Mouse (Mus musculus): ENCODE measurements around the gene Gm21117. TPM values are rescaled to one million over a fixed set of nuclear protein-coding genes. Genes with fewer than 3 reads are reported as not detected.
"Not testable (repeated sequence)": the region's sequence is repeated elsewhere in the genome, so short reads cannot be mapped to it uniquely, and the experiment has no call there.

Gene Gm21117
- polyA plus RNA-seq (2016; fragmentation: Nextera tagmentation; extraction: Ambion mirVana): not detected in 2 replicates

DNA sequence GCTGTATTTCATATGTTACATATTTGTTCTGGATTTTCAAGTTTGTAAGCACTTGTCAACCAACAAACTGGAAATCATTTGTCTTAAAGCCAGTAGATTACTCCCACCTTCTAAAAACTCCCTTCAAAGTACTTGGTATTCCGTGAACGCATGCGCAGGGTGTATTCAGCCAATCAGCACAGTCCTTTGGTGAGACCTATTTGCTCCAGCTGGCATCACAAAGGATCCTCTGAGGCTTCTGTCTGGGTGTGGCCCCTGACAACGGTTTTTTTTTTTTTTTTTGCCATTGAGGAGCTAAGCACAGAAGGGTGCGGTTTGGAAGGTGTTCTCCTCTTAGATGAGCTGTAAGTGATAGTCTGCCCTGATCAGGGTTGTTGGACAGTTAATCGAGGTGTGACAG is at the start of gene Gm21117:
Gene Gm21117 (plus strand): TSS at position 301 of the 400 bp plus-strand sequence.
- DNase-seq (ENCODE audit: low spot score); H3K27me3 ChIP-seq (ENCODE audit: insufficient read depth, poor library complexity, severe bottlenecking): not testable (repeated sequence)
- WGBS: no CpG with 5 or more reads among the region's 6 CpGs

More for the DNA sequence above, at the start of gene Gm21117:
- H3K36me3 ChIP-seq; H3K9me3 ChIP-seq; H3K27ac ChIP-seq; H3K4me3 ChIP-seq; H3K4me1 ChIP-seq (replicated peaks): not testable (repeated sequence)
